Mouse (Mus musculus) liver, embryonic 11.5 days (tissue): Measurements from ENCODE around the gene Samd4b. TPM values are rescaled to one million over a fixed set of nuclear protein-coding genes. Genes with fewer than 3 reads are reported as not detected.

Source experiments
- ATAC-seq: fragments of 200-750 bp; cut with Nextera tagmentation; replicated peaks from 2 replicates; pipeline ENCODE4 v1.8.0; 2017; ENCODE audit warnings: moderate number of reproducible peaks, mild to moderate bottlenecking, moderate TSS enrichment, moderate library complexity; ENCODE audit not compliant: low FRiP score
- DNase-seq: peaks from one replicate; pipeline ENCODE4 v3.0.0-alpha.2; 2017; ENCODE audit warnings: low spot score
- H3K27ac ChIP-seq: fragments of 300-500 bp; sonication (generic); 2 replicates; pipeline ENCODE4 v1.5.1; 2014; ENCODE audit warnings: mild to moderate bottlenecking, low read depth, low read length, control low read depth
- H3K27me3 ChIP-seq: fragments of 300-500 bp; sonication (generic); replicated peaks from 2 replicates; pipeline ENCODE4 v1.6.1; 2014; ENCODE audit warnings: low read length, mixed read lengths; ENCODE audit not compliant: control insufficient read depth, insufficient read depth
- H3K36me3 ChIP-seq: fragments of 300-500 bp; sonication (generic); 2 replicates; pipeline ENCODE4 v1.6.1; 2014; ENCODE audit warnings: mild to moderate bottlenecking, low read length, moderate library complexity, mixed read lengths; ENCODE audit not compliant: control insufficient read depth, insufficient read depth
- H3K4me1 ChIP-seq: fragments of 300-500 bp; sonication (generic); replicated peaks from 2 replicates; pipeline ENCODE4 v1.6.1; 2014; ENCODE audit warnings: low read length, mixed read lengths; ENCODE audit not compliant: control insufficient read depth, insufficient read depth
- H3K4me2 ChIP-seq: fragments of 300-500 bp; sonication (generic); 2 replicates; pipeline ENCODE4 v1.6.1; 2014; ENCODE audit warnings: mild to moderate bottlenecking, control low read depth, moderate library complexity
- H3K4me3 ChIP-seq: fragments of 300-500 bp; sonication (generic); 2 replicates; pipeline ENCODE4 v1.5.1; 2014; ENCODE audit warnings: low read depth, low read length, control low read depth
- H3K9ac ChIP-seq: fragments of 300-500 bp; sonication (generic); 2 replicates; pipeline ENCODE4 v1.6.1; 2014; ENCODE audit warnings: low read depth, low read length, control low read depth
- H3K9me3 ChIP-seq: fragments of 300-500 bp; sonication (generic); 2 replicates; pipeline ENCODE4 v1.6.1; 2016; ENCODE audit warnings: low read length, inconsistent platforms, mixed read lengths; ENCODE audit not compliant: control insufficient read depth
- WGBS: fragments of 180-500 bp; shearing (Covaris S2); extraction: QIAGEN DNeasy Blood & Tissue Kit; methylation state at CpG from one replicate; pipeline ENCODE4 v1.1.7; 2014; 5-methylcytosine and 5-hydroxymethylcytosine counted together
- polyA plus RNA-seq: library from polyadenylated mRNA; unstranded; fragments of >200 nt; fragmentation: Nextera tagmentation; extraction: Ambion mirVana; gene quantifications from 2 replicates; pipeline ENCODE4 v1.2.1, GENCODE M21; 2014

The Samd4b gene
- polyA plus RNA-seq, 1 experiment from 2014 or later = 18.6 TPM

GRCm38 (mm10) chr7:28384162-28384561, 213.8 kb downstream of the Samd4b start:
- no peak for ATAC-seq
- H3K27me3 ChIP-seq = no peaks in the 10 kb centered on the region

GRCm38 (mm10) chr7:28383606-28384005, 214.3 kb downstream of the Samd4b start:
- H3K27me3 ChIP-seq = no peaks in the 10 kb centered on the region
- no peak overlapping the region for H3K4me3 ChIP-seq
- ATAC-seq (no peak), DNase-seq (no peak)
- peak overlapping the region; percentile 92 for H3K4me2 ChIP-seq
- H3K9ac ChIP-seq = peak overlapping the region; percentile 61; the same call in 1 of the 2 replicates
- H3K36me3 ChIP-seq = peaks cover 5% of the 10 kb centered on the region; the same call in 1 of the 2 replicates
- peaks cover 50% of the 10 kb centered on the region for H3K4me1 ChIP-seq
- WGBS = 49% methylated on average over 4 of the region's 4 CpGs
- H3K27ac ChIP-seq = peak overlapping the region; percentile 89
- no peaks in the 10 kb centered on the region for H3K9me3 ChIP-seq

More at GRCm38 (mm10) chr7:28384162-28384561, 213.8 kb downstream of the Samd4b start:
- no peak for DNase-seq
- H3K36me3 ChIP-seq = peaks cover 9% of the 10 kb centered on the region; the same call in 1 of the 2 replicates
- 72% methylated on average over 6 of the region's 6 CpGs for WGBS
- no peak overlapping the region for H3K4me2 ChIP-seq
- H3K9ac ChIP-seq = no peak overlapping the region
- no peak overlapping the region for H3K4me3 ChIP-seq
- H3K4me1 ChIP-seq = peaks cover 46% of the 10 kb centered on the region
- no peaks in the 10 kb centered on the region for H3K9me3 ChIP-seq
- H3K27ac ChIP-seq = 0 out of 2 replicates have a peak overlapping the region, but pooled peaks have one; percentile 89

DNA sequence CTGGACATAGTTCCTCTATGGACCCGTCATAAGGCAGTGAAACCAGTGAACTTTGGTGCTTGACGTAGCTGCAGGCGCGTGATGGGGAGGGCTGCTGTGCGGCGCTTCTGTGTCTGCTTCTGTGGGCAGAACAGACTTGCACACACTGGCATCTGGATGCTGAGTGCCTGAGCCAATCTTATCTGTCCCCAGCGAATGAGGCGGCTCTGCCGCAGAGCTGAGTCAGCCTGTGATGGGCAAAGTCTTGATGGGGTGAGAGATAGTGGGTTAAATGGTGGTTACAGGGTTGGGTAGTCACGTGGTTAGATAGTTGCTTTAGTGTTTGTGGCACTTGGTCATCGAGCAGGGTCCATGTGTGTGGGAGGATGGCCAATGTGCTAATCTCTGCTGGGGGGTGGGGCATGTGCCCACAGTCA, 215.0 kb downstream of the Samd4b start:
- peak overlapping the region; percentile 92 for H3K4me2 ChIP-seq
- ATAC-seq = peak; percentile 48
- no peaks in the 10 kb centered on the region for H3K27me3 ChIP-seq
- H3K9ac ChIP-seq = peak overlapping the region; percentile 61
- peak; percentile 60 for DNase-seq
- H3K36me3 ChIP-seq = peaks cover 7% of the 10 kb centered on the region
- H3K27ac ChIP-seq = peak overlapping the region; percentile 89
- H3K4me3 ChIP-seq = peak overlapping the region; percentile 41
- peaks cover 56% of the 10 kb centered on the region for H3K4me1 ChIP-seq
- H3K9me3 ChIP-seq = no peaks in the 10 kb centered on the region
- WGBS = 16% methylated on average over 11 of the region's 11 CpGs

DNA sequence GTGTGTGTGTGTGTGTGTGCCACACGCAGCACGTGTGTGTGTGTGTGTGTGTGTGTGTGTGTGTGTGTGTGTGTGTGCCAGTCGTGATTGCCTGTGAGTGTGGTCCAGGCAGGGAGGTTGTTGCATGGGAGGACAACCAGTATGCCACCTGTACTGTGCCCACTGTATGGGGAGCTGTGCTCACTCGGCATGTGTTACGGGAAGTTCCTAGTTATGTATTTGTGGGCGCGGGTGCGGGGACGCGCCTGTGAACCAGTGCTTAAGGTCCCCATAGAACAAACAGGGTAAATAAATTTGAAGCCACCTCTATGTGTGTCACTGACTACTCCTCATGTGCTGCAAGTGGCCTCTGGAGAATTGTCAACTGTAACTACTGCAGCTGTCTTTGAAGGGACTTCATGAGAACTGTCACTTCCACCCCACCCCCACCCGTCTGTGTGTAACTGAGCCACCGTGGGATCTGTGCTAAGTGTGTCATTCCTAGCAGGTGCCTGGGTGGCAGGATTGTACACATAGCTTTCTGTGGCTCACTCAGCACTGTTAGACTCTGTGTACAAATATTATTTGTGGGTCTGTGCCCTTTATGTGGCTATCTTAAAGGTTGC, 215.5 kb downstream of the Samd4b start:
- no peaks in the 10 kb centered on the region for H3K27me3 ChIP-seq
- H3K4me2 ChIP-seq = peak overlapping the region; percentile 92
- 31% methylated on average over 10 of the region's 12 CpGs for WGBS
- H3K27ac ChIP-seq = peak overlapping the region; percentile 89
- peaks cover 62% of the 10 kb centered on the region for H3K4me1 ChIP-seq
- H3K9me3 ChIP-seq = no peaks in the 10 kb centered on the region
- H3K36me3 ChIP-seq = peaks cover 12% of the 10 kb centered on the region
- peak overlapping the region; percentile 41 for H3K4me3 ChIP-seq
- DNase-seq (no peak), ATAC-seq (no peak)
- peak overlapping the region; percentile 61 for H3K9ac ChIP-seq

DNA sequence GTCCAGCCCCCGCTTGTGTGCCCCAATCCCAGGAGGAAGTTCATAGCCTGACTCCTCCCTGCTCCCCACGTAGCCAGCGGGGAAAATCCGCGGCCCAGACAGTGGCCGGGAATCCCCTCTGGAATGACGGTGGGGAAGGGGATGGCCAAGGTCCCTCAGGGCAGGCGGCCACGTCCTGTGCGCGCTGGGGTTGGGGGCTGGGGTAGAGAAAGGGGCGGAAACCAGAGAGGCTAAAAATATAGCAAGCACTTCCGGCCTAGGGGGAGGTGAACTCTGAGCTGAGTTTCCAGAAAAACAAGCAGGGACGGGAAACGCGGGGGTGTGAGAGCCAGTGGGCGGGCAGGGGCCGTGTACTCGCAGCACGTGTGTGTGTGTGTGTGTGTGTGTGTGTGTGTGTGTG, 216.0 kb downstream of the Samd4b start:
- H3K9me3 ChIP-seq = no peaks in the 10 kb centered on the region
- H3K4me3 ChIP-seq = peak overlapping the region; percentile 41
- H3K27me3 ChIP-seq = no peaks in the 10 kb centered on the region
- ATAC-seq = peak; percentile 38
- peaks cover 67% of the 10 kb centered on the region for H3K4me1 ChIP-seq
- H3K36me3 ChIP-seq = peaks cover 12% of the 10 kb centered on the region
- WGBS = 1% methylated on average over 17 of the region's 20 CpGs
- peak overlapping the region; percentile 61 for H3K9ac ChIP-seq
- peak; percentile 84 for DNase-seq
- H3K4me2 ChIP-seq = peak overlapping the region; percentile 92
- peak overlapping the region; percentile 89 for H3K27ac ChIP-seq

GRCm38 (mm10) chr7:28381017-28381790, 216.7 kb downstream of the Samd4b start:
- Histone ChIP-seq H3K27me3 (no peaks in the 10 kb centered on the region), H3K4me2 (peak overlapping the region; percentile 92), H3K9ac (peak overlapping the region; percentile 61), H3K4me3 (peak overlapping the region; percentile 41), H3K9me3 (no peaks in the 10 kb centered on the region), H3K27ac (peak overlapping the region; percentile 89), H3K36me3 (peaks cover 12% of the 10 kb centered on the region), H3K4me1 (peaks cover 72% of the 10 kb centered on the region)
- WGBS = 3% methylated on average over 30 of the region's 30 CpGs
- peak; percentile 42 for ATAC-seq
- DNase-seq = peak; percentile 73

GRCm38 (mm10) chr7:28380237-28381016, 217.5 kb downstream of the Samd4b start, which contains the start of gene Zfp36:
Gene Zfp36, minus strand, starts transcription at chr7:28380253.
- peak within 1 kb of the TSS; percentile 80 for H3K4me3 ChIP-seq
- no peaks in the 10 kb centered on the region for H3K27me3 ChIP-seq
- WGBS = 35% methylated on average over 17 of the region's 17 CpGs
- peak within 1 kb of the TSS; percentile 85 for H3K9ac ChIP-seq
- H3K36me3 ChIP-seq = peaks cover 10% of the 10 kb centered on the region
- ATAC-seq (no peak), DNase-seq (no peak)
- peak within 1 kb of the TSS; percentile 92 for H3K4me2 ChIP-seq
- peaks cover 74% of the 10 kb centered on the region for H3K4me1 ChIP-seq
- peak within 1 kb of the TSS; percentile 89 for H3K27ac ChIP-seq
- no peaks in the 10 kb centered on the region for H3K9me3 ChIP-seq
